Mouse (Mus musculus): Measurements from ENCODE around the gene Nptx1. TPM values are rescaled to one million over a fixed set of nuclear protein-coding genes. Genes with fewer than 3 reads are reported as not detected.

Nptx1 gene
- polyA plus RNA-seq, 1 experiment: 14.7 TPM

- no peak for DNase-seq (ENCODE audit: low read depth)
- TF ChIP-seq POLR2A (IDR thresholded peaks at IDR 0.05; ENCODE audit: borderline replicate concordance, extremely low read depth, insufficient read depth, insufficient read length, poor library complexity, severe bottlenecking) (no peak), CTCF (IDR thresholded peaks at IDR 0.05; ENCODE audit: borderline replicate concordance, extremely low read depth, insufficient read depth, insufficient read length) (no peak)
Measured at GRCm38 (mm10) chr11:119563166-119563565, 15.6 kb upstream of the Nptx1 start.

GRCm38 (mm10) chr11:119562286-119562685 lies 14.7 kb upstream of the Nptx1 start:
- no peak for TF ChIP-seq CTCF (IDR thresholded peaks at IDR 0.05; ENCODE audit: borderline replicate concordance, extremely low read depth, insufficient read depth, insufficient read length)
- TF ChIP-seq POLR2A (IDR thresholded peaks at IDR 0.05; ENCODE audit: borderline replicate concordance, extremely low read depth, insufficient read depth, insufficient read length, poor library complexity, severe bottlenecking): no peak
- no peak for DNase-seq (ENCODE audit: low read depth)

- DNase-seq (ENCODE audit: low read depth): peak; percentile 89
- TF ChIP-seq POLR2A (IDR thresholded peaks at IDR 0.05; ENCODE audit: borderline replicate concordance, extremely low read depth, insufficient read depth, insufficient read length, poor library complexity, severe bottlenecking): no peak
- no peak for TF ChIP-seq CTCF (IDR thresholded peaks at IDR 0.05; ENCODE audit: borderline replicate concordance, extremely low read depth, insufficient read depth, insufficient read length)
Measured at GRCm38 (mm10) chr11:119558870-119559610, 11.5 kb upstream of the Nptx1 start.

DNA sequence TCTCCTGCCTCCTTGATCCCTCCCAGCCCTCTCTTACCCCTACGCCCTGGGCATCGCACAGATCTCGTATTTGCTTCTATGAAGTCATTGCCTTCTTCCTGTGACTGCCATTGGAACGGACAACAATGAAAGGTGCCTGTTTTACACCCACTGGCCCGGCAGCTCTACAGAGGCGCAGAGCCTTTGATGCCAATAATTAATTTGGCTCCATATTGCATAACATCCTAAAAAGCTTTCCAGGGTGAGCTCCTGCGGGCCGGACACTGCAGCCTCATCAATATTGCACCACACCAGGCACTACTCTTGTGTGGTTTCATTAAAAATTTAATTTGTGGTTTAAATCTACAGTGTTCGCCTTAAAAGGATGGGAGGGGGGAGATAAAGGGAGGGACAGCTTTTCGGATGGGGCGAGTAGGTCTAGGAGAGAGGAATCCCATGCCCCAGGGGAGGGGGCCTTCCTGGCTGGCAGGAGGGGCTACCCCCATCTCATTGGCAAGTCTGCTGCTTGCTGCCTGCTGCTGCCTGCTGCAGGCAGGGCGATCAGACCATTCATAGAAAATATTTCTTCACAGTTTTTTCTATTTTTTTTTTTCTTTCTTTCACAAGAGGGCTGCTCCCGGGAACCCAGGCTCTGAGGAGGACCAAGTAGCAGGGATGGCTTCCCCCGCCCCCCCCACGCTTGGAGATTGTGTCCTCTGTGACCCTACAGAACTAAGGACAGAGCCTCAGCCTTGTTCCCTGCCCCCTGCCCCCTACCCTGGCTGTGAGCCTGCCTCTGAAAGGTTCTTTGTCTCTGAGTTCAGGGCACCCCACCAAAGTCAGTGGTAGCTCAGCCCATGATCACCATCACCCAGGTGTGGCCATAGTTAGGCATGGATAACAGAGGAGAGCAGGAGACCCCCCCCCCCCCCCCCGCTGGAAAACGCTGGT lies 10.7 kb upstream of the Nptx1 start:
- TF ChIP-seq POLR2A (IDR thresholded peaks at IDR 0.05; ENCODE audit: borderline replicate concordance, extremely low read depth, insufficient read depth, insufficient read length, poor library complexity, severe bottlenecking) (no peak), CTCF (IDR thresholded peaks at IDR 0.05; ENCODE audit: borderline replicate concordance, extremely low read depth, insufficient read depth, insufficient read length) (no peak)
- peak; percentile 82 for DNase-seq (ENCODE audit: low read depth)

DNA sequence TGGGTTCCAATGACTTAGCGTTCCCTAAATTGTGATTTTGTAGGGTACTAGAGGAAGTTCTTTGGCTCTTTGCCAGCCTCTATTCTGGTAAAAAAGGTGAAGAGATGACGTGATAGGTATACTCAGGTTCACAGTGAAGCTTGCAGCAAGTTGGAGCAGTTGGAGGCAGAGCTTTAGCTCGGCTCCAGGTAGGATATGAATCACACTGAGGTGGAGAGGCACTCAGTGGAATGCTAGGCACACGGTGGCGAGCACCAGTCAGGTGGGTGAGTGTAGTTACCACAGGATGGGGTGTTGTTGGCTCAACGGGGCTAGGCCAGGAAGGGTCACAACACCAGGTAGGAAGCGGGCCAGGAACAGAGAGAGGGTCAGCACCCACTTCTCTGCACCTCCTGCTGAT lies 7.6 kb upstream of the Nptx1 start:
- DNase-seq (ENCODE audit: low read depth): no peak
- TF ChIP-seq POLR2A (IDR thresholded peaks at IDR 0.05; ENCODE audit: borderline replicate concordance, extremely low read depth, insufficient read depth, insufficient read length, poor library complexity, severe bottlenecking): no peak
- no peak for TF ChIP-seq CTCF (IDR thresholded peaks at IDR 0.05; ENCODE audit: borderline replicate concordance, extremely low read depth, insufficient read depth, insufficient read length)

- no peak for DNase-seq (ENCODE audit: low read depth)
- TF ChIP-seq CTCF (IDR thresholded peaks at IDR 0.05; ENCODE audit: borderline replicate concordance, extremely low read depth, insufficient read depth, insufficient read length) (no peak), POLR2A (IDR thresholded peaks at IDR 0.05; ENCODE audit: borderline replicate concordance, extremely low read depth, insufficient read depth, insufficient read length, poor library complexity, severe bottlenecking) (no peak)
Measured at GRCm38 (mm10) chr11:119554706-119555105, 7.2 kb upstream of the Nptx1 start.

DNA sequence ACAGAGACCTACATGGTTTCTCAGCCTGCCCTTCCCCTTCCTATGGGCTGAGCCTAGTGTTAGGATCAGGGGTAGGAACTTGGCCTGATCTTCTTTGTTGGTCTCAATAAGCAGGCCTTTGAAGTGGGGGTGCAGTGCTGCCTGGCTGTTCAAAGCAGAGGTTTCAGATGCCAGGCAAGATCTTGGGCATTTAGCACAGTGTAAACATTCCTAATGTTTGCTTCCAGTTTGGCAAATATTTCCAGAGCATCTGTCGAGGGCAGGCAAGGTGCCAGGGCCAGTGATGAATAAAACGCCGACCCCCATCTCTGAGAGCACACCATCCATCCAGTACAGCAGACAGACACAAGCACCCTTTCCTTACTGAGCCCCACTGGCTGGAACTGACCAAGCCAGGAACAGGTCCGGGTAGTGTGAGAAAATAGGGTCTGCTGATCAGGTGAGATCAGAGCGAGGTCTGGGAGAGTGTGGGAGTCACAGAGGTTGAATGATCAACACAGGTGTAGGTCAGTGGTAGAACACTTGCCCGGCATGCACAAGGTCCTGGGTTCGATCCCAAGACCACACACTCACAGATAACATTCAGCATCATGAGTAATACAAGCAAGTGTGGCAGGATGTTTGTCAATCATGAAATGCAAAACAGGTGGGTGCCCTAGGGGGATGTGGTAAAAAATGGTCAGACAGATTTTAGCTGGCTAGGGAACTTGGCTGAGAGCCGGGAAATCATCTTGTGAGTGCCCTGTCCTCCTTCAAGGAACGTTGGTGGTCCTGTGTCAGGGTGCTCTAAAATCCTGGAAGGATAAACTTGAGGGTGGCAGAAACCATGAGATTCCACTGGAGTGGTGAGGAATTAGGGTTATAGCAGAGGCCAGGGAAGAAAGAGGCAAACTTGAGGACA lies 5.6 kb upstream of the Nptx1 start:
- peak; percentile 72 for DNase-seq (ENCODE audit: low read depth)
- TF ChIP-seq CTCF (IDR thresholded peaks at IDR 0.05; ENCODE audit: borderline replicate concordance, extremely low read depth, insufficient read depth, insufficient read length): no peak
- TF ChIP-seq POLR2A (IDR thresholded peaks at IDR 0.05; ENCODE audit: borderline replicate concordance, extremely low read depth, insufficient read depth, insufficient read length, poor library complexity, severe bottlenecking): no peak

GRCm38 (mm10) chr11:119552301-119552700 lies 4.7 kb upstream of the Nptx1 start:
- no peak for TF ChIP-seq POLR2A (IDR thresholded peaks at IDR 0.05; ENCODE audit: borderline replicate concordance, extremely low read depth, insufficient read depth, insufficient read length, poor library complexity, severe bottlenecking)
- no peak for TF ChIP-seq CTCF (IDR thresholded peaks at IDR 0.05; ENCODE audit: borderline replicate concordance, extremely low read depth, insufficient read depth, insufficient read length)
- no peak for DNase-seq (ENCODE audit: low read depth)

DNA sequence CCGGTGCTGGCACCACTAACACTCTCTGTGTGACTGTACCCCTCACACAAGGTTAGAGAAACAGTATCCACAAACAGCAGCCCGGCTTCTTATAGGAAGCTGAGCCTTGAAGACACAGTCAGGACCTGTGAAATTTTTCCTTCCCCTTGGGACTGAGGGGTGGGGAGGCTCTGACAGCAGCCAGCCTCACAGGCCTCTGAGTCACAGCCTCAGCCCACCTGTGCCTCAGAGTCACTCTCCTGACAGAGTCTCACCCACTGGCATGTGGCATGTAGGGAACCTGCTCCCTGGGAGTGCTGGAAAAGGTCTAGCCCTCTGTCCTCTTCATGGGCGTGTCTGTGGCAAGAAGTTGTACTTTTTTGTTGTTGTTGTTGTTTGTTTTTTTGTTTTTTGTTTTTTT lies 3.9 kb upstream of the Nptx1 start:
- TF ChIP-seq POLR2A (IDR thresholded peaks at IDR 0.05; ENCODE audit: borderline replicate concordance, extremely low read depth, insufficient read depth, insufficient read length, poor library complexity, severe bottlenecking) (no peak), CTCF (IDR thresholded peaks at IDR 0.05; ENCODE audit: borderline replicate concordance, extremely low read depth, insufficient read depth, insufficient read length) (no peak)
- DNase-seq (ENCODE audit: low read depth): no peak

DNA sequence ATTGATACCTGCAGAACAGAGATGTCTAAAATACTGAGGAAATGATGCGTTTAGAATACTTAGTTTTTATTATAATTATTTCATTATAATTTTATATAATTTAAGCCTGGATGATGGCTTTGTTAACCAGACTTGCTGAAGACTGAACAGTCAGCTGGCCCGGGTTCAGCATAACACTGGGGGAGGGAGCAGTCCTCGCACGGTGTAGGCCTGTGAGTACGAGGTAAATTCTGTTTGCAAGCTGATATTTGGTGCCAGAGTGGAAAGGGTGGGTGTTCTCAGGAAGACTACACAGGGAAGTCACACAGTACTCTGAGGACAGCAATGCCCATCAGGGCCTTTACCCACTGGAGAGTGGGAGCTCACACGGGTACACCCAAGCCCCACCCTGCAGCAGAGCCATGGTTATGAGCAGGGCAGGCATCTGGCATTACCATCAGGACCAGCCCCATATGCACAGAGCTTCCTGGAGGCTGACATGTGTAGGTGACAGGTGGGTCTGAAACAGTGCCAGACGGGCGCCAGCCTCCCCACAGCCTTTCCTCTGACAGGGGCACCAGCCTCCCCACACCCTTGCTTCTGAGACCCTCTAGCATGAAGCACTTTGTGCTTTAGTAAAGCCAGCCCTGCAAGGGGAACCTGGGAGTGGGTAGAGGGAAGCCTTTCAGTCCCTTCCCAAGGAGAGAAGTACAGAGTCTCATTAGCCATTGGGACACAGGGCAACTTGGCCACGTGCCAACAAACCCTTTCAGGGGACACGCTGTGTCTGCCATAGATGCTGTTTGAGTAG lies 3.2 kb upstream of the Nptx1 start:
- DNase-seq (ENCODE audit: low read depth): peak; percentile 85
- TF ChIP-seq CTCF (IDR thresholded peaks at IDR 0.05; ENCODE audit: borderline replicate concordance, extremely low read depth, insufficient read depth, insufficient read length): no peak
- TF ChIP-seq POLR2A (IDR thresholded peaks at IDR 0.05; ENCODE audit: borderline replicate concordance, extremely low read depth, insufficient read depth, insufficient read length, poor library complexity, severe bottlenecking): no peak
